Mouse (Mus musculus) heart, postnatal 4 days (tissue): ENCODE results near the gene Spcs1. TPM values are rescaled to one million over a fixed set of nuclear protein-coding genes. Genes with fewer than 3 reads are reported as not detected.

Experiments
- DNase-seq: peaks from one replicate; pipeline ENCODE4 v3.0.0; 2021
- total RNA-seq, 2 experiments: library from RNA; stranded (reverse); gene quantifications; 2 replicates each; pipeline ENCODE4 v1.2.3; 2021

The Spcs1 gene
- total RNA-seq, 2 experiments from 2014 or later = 176 to 181 TPM

DNA sequence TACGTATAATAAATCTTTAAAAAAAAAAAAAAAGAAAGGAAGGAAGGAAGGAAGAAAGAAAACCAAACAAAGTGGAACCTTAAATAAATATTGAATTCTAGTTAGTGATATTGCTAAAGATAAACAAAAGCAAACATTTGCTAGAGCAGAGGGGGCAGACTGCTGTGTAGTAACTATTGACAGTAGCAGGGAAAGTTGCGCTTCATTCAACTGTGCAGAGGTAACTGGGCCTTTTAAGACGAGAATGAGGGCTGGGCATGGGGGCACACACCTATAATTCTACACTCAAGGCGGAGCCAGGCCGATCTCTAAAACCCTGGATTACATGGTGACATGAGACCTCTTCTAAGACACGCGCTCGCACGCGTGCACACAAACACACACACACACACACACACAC is 51.5 kb downstream of the Spcs1 start:
- no peak for DNase-seq

Other genes with a start within 250 kb of the Spcs1 start
- gene Tmem110, start 176.1 kb downstream of the Spcs1 start, total RNA-seq = 10 to 100 TPM; 14.4 to 14.7 TPM
- gene Mustn1, start 122.5 kb downstream of the Spcs1 start, total RNA-seq = 1 to 10 TPM; 6.9 to 7.3 TPM
- gene Itih4, start 115.2 kb downstream of the Spcs1 start, total RNA-seq = 1 to 10 TPM; 1.6 to 2.5 TPM
- gene Itih3, start 77.9 kb downstream of the Spcs1 start, total RNA-seq = under 1 TPM; 0.55 to 0.74 TPM
- gene Itih1, start 58.4 kb downstream of the Spcs1 start, total RNA-seq = not detected
- 1 to 10 TPM; 3.6 to 4.6 TPM for gene Nek4, start 50.3 kb downstream of the Spcs1 start, total RNA-seq
- gene Glt8d1, start 272 bp downstream of the Spcs1 start, total RNA-seq = 10 to 100 TPM; 31.2 to 32.3 TPM
- gene Pbrm1, start 17.5 kb upstream of the Spcs1 start, total RNA-seq = 100 to 1,000 TPM in 1 of 2 experiments, 10 to 100 TPM in 1; 97.2 to 101 TPM
- gene Gnl3, start 17.5 kb upstream of the Spcs1 start, total RNA-seq = 10 to 100 TPM; 37.9 to 41.4 TPM
- 10 to 100 TPM; 80.5 to 91.4 TPM for gene Smim4, start 127.3 kb upstream of the Spcs1 start, total RNA-seq
- gene Nt5dc2, start 129.4 kb upstream of the Spcs1 start, total RNA-seq = 10 to 100 TPM; 91.8 to 93.8 TPM
- gene Stab1, start 167.0 kb upstream of the Spcs1 start, total RNA-seq = 10 to 100 TPM; 77.1 to 84.3 TPM
- gene Tnnc1, start 206.6 kb upstream of the Spcs1 start, total RNA-seq = 1,000 to 10,000 TPM; 5,292 to 5,773 TPM
- 100 to 1,000 TPM; 301 to 310 TPM for gene Nisch, start 215.3 kb upstream of the Spcs1 start, total RNA-seq
- gene Sema3g, start 216.2 kb upstream of the Spcs1 start, total RNA-seq = 10 to 100 TPM in 1 of 2 experiments, 1 to 10 TPM in 1; 9.2 to 11.4 TPM
- 1 to 10 TPM; 5.5 to 6.4 TPM for gene Phf7, start 249.6 kb upstream of the Spcs1 start, total RNA-seq
- 10 to 100 TPM; 54.4 to 54.8 TPM for gene Bap1, start 249.8 kb upstream of the Spcs1 start, total RNA-seq